Mouse (Mus musculus): ENCODE results near the gene Dpp7. TPM values are rescaled to one million over a fixed set of nuclear protein-coding genes. Genes with fewer than 3 reads are reported as not detected.

Gene Dpp7
- polyA plus RNA-seq, 2 experiments: 24.7 to 43.6 TPM

DNA sequence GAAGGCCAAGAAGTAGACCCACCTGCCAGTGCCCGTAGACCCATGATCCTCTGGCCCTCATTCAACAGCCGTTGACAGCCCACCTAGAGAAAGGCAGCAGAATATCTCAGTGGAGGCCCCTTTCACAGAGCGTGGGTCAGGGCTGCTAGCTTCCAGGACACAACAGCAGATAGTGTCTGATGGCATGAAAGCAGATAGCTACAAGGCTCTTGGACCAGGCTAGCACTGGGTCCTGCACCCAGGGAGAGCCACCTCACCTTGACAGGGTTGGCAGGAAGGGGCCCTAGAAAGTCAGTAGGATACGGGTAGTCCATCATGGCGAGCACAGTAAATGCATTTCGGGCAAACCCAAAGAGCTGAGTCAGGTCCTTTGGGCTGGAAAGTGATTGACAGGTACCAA lies 1.9 kb downstream of the Dpp7 start:
- no peaks in the 10 kb centered on the region for H3K9me3 ChIP-seq (ENCODE audit: control insufficient read depth, low read length)
- H3K4me2 ChIP-seq (replicated peaks; ENCODE audit: low read depth, low read length, severe bottlenecking): no peak overlapping the region
- DNase-seq (ENCODE audit: low spot score) (no peak), ATAC-seq (ENCODE audit: low FRiP score, low read depth) (no peak)
- no peak overlapping the region for H3K27ac ChIP-seq (replicated peaks; ENCODE audit: low read depth, low read length)
- no peaks in the 10 kb centered on the region for H3K27me3 ChIP-seq (ENCODE audit: control insufficient read depth, insufficient read depth, low read length)
- WGBS: 89% methylated on average over 6 of the region's 6 CpGs
- peaks cover 46% of the 10 kb centered on the region for H3K36me3 ChIP-seq (ENCODE audit: control insufficient read depth, insufficient read depth, low read length)
- H3K4me1 ChIP-seq (ENCODE audit: control insufficient read depth, insufficient read depth, low read length): peaks cover 15% of the 10 kb centered on the region
- H3K4me3 ChIP-seq (replicated peaks; ENCODE audit: low read length): no peak overlapping the region
- TF ChIP-seq POLR2A (IDR thresholded peaks at IDR 0.05; ENCODE audit: borderline replicate concordance, extremely low read depth, insufficient read depth, insufficient read length): no peak
- no peak overlapping the region for H3K9ac ChIP-seq (ENCODE audit: low read depth, low read length, severe bottlenecking)

DNA sequence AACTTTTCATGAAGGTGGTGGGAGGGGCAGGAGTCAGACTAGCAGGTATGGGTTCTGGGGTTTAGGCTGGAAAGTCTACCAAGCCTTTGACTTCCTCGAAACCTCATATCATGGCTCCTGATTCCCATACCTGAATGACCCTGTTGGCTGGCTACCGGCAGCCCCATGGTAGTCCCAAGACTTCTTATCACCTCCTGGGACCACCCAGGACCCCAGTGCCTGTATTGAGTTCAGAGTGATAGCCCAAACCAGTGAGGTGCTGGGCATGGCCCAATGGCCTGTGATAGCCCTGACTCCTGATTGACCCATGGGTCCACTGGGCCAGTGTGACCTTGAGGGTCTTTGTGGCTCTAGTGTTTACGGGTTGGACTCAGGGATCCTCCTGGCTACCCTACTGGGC lies 5.5 kb downstream of the Dpp7 start:
- 89% methylated on average over 3 of the region's 3 CpGs for WGBS

DNA sequence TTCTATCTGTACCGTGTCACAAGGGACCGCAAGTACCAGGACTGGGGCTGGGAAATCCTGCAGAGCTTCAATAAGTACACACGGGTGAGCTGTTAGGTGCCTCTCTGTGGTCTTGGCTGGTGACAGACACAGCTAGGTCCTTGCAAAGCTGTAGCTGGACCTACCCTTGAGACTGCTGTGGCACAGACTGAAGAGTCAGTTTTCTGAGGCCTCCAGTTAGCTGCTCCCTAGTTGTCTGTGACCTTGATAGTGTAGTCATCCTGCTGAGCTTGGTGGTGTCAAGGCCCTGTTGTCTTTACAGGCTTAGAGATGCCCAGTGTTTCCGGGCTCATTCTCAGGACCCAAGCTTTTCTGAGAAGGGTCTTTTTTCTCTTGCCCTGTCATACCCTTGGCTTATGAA lies 6.7 kb downstream of the Dpp7 start:
- no peak overlapping the region for H3K4me3 ChIP-seq (replicated peaks; ENCODE audit: low read length)
- no peak for DNase-seq (ENCODE audit: low spot score)
- peaks cover 91% of the 10 kb centered on the region for H3K36me3 ChIP-seq (ENCODE audit: control insufficient read depth, insufficient read depth, low read length)
- no peaks in the 10 kb centered on the region for H3K4me1 ChIP-seq (ENCODE audit: control insufficient read depth, insufficient read depth, low read length)
- H3K27me3 ChIP-seq (ENCODE audit: control insufficient read depth, insufficient read depth, low read length): no peaks in the 10 kb centered on the region
- WGBS: 98% methylated on average over 4 of the region's 4 CpGs
- H3K4me2 ChIP-seq (replicated peaks; ENCODE audit: low read depth, low read length, severe bottlenecking): no peak overlapping the region
- no peak for ATAC-seq (ENCODE audit: low FRiP score, low read depth)
- H3K9me3 ChIP-seq (ENCODE audit: control insufficient read depth, low read length): no peaks in the 10 kb centered on the region
- no peak for TF ChIP-seq POLR2A (IDR thresholded peaks at IDR 0.05; ENCODE audit: borderline replicate concordance, extremely low read depth, insufficient read depth, insufficient read length)
- no peak overlapping the region for H3K27ac ChIP-seq (replicated peaks; ENCODE audit: low read depth, low read length)
- H3K9ac ChIP-seq (ENCODE audit: low read depth, low read length, severe bottlenecking): no peak overlapping the region

More for the DNA sequence above, 5.5 kb downstream of the Dpp7 start:
- Histone ChIP-seq H3K36me3 (ENCODE audit: control insufficient read depth, insufficient read depth, low read length) (peaks cover 79% of the 10 kb centered on the region), H3K27me3 (ENCODE audit: control insufficient read depth, insufficient read depth, low read length) (no peaks in the 10 kb centered on the region), H3K4me3 (replicated peaks; ENCODE audit: low read length) (no peak overlapping the region), H3K4me1 (ENCODE audit: control insufficient read depth, insufficient read depth, low read length) (peaks cover 6% of the 10 kb centered on the region), H3K4me2 (replicated peaks; ENCODE audit: low read depth, low read length, severe bottlenecking) (no peak overlapping the region), H3K9me3 (ENCODE audit: control insufficient read depth, low read length) (no peaks in the 10 kb centered on the region), H3K9ac (ENCODE audit: low read depth, low read length, severe bottlenecking) (no peak overlapping the region), H3K27ac (replicated peaks; ENCODE audit: low read depth, low read length) (no peak overlapping the region)
- DNase-seq (ENCODE audit: low spot score): no peak
- ATAC-seq (ENCODE audit: low FRiP score, low read depth): no peak
- no peak for TF ChIP-seq POLR2A (IDR thresholded peaks at IDR 0.05; ENCODE audit: borderline replicate concordance, extremely low read depth, insufficient read depth, insufficient read length)

DNA sequence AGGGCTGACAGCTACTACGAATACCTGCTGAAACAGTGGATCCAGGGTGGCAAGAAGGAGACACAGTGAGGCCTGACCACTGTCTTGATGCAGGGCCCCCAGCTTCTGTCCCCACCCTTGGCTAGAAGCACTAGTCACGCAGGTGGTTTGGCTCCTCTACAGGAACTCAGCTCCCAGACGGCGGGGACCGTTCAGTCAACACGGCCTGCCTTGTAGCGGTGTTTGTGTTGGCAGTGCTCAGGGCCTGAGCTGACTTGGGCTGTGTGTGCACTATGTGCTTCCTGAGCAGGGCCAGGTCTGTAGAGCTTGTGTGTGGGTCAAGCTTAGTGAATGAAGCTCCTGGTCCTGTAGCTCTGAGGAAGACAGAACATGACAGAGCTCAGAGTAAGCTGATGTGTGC lies 8.0 kb downstream of the Dpp7 start:
- Histone ChIP-seq H3K4me1 (ENCODE audit: control insufficient read depth, insufficient read depth, low read length) (no peaks in the 10 kb centered on the region), H3K36me3 (ENCODE audit: control insufficient read depth, insufficient read depth, low read length) (peaks cover 94% of the 10 kb centered on the region), H3K4me2 (replicated peaks; ENCODE audit: low read depth, low read length, severe bottlenecking) (no peak overlapping the region), H3K9me3 (ENCODE audit: control insufficient read depth, low read length) (no peaks in the 10 kb centered on the region), H3K27ac (replicated peaks; ENCODE audit: low read depth, low read length) (no peak overlapping the region), H3K27me3 (ENCODE audit: control insufficient read depth, insufficient read depth, low read length) (no peaks in the 10 kb centered on the region), H3K9ac (ENCODE audit: low read depth, low read length, severe bottlenecking) (no peak overlapping the region), H3K4me3 (replicated peaks; ENCODE audit: low read length) (no peak overlapping the region)
- 88% methylated on average over 7 of the region's 7 CpGs for WGBS
- DNase-seq (ENCODE audit: low spot score): no peak
- ATAC-seq (ENCODE audit: low FRiP score, low read depth): no peak
- TF ChIP-seq POLR2A (IDR thresholded peaks at IDR 0.05; ENCODE audit: borderline replicate concordance, extremely low read depth, insufficient read depth, insufficient read length): no peak

DNA sequence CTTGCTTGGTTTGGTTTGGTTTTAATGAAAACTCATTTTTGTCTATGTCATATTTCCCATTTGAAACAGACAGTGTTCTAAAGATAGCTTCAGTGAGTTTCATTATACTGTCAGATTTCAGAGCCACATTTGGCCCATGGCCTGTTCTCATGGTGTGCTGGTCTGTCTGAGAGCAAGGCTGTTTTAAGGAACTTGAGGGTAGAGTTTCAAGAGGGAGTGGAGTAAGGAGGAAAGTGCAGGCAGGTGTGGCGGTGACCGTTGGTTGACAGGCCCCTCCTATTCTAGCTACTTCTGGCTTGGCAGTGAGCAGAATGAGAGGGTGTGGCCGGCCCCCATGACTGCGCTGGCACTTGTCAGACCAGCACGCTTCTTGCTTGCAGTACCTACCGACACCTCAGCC lies 17.9 kb downstream of the Dpp7 start:
- DNase-seq (ENCODE audit: low spot score) (no peak), ATAC-seq (ENCODE audit: low FRiP score, low read depth) (no peak)
- Histone ChIP-seq H3K4me3 (replicated peaks; ENCODE audit: low read length) (no peak overlapping the region), H3K27ac (replicated peaks; ENCODE audit: low read depth, low read length) (no peak overlapping the region), H3K36me3 (ENCODE audit: control insufficient read depth, insufficient read depth, low read length) (peaks cover 76% of the 10 kb centered on the region), H3K9ac (ENCODE audit: low read depth, low read length, severe bottlenecking) (no peak overlapping the region), H3K9me3 (ENCODE audit: control insufficient read depth, low read length) (no peaks in the 10 kb centered on the region), H3K27me3 (ENCODE audit: control insufficient read depth, insufficient read depth, low read length) (no peaks in the 10 kb centered on the region), H3K4me2 (replicated peaks; ENCODE audit: low read depth, low read length, severe bottlenecking) (no peak overlapping the region), H3K4me1 (ENCODE audit: control insufficient read depth, insufficient read depth, low read length) (peaks cover 3% of the 10 kb centered on the region)
- TF ChIP-seq POLR2A (IDR thresholded peaks at IDR 0.05; ENCODE audit: borderline replicate concordance, extremely low read depth, insufficient read depth, insufficient read length): no peak
- WGBS: 92% methylated on average over 6 of the region's 6 CpGs

DNA sequence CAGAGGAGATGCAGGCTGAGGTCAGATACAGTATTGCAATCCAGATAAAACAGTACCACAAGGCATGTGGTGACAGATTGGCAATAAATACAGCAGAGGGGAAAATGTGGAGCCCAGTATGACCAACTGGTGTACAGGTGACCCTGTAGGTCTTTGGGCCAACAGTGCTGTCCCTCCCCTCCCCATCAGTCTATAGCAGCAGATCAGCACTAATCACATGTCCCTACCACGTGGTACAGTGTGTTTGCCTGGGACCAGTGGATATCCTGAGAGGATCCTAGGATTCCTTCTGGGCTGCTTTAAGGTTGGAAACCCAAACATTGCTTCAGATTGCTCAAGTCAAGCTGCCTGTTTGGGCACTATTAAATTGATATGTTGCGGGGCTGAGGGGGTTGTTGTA lies 22.6 kb downstream of the Dpp7 start:
- Histone ChIP-seq H3K4me3 (replicated peaks; ENCODE audit: low read length) (peak overlapping the region; percentile 94), H3K4me1 (ENCODE audit: control insufficient read depth, insufficient read depth, low read length) (peaks cover 9% of the 10 kb centered on the region), H3K9ac (ENCODE audit: low read depth, low read length, severe bottlenecking) (peak overlapping the region; percentile 71), H3K4me2 (replicated peaks; ENCODE audit: low read depth, low read length, severe bottlenecking) (peak overlapping the region; percentile 80), H3K9me3 (ENCODE audit: control insufficient read depth, low read length) (no peaks in the 10 kb centered on the region), H3K36me3 (ENCODE audit: control insufficient read depth, insufficient read depth, low read length) (peaks cover 45% of the 10 kb centered on the region), H3K27ac (replicated peaks; ENCODE audit: low read depth, low read length) (no peak overlapping the region), H3K27me3 (ENCODE audit: control insufficient read depth, insufficient read depth, low read length) (no peaks in the 10 kb centered on the region)
- no peak for TF ChIP-seq POLR2A (IDR thresholded peaks at IDR 0.05; ENCODE audit: borderline replicate concordance, extremely low read depth, insufficient read depth, insufficient read length)
- 83% methylated on average over 2 of the region's 2 CpGs for WGBS
- ATAC-seq (ENCODE audit: low FRiP score, low read depth) (no peak), DNase-seq (ENCODE audit: low spot score) (no peak)

All from limb, embryonic 14.5 days (tissue).